Mouse (Mus musculus): ENCODE data around the gene Amhr2.

The Amhr2 gene

DNA sequence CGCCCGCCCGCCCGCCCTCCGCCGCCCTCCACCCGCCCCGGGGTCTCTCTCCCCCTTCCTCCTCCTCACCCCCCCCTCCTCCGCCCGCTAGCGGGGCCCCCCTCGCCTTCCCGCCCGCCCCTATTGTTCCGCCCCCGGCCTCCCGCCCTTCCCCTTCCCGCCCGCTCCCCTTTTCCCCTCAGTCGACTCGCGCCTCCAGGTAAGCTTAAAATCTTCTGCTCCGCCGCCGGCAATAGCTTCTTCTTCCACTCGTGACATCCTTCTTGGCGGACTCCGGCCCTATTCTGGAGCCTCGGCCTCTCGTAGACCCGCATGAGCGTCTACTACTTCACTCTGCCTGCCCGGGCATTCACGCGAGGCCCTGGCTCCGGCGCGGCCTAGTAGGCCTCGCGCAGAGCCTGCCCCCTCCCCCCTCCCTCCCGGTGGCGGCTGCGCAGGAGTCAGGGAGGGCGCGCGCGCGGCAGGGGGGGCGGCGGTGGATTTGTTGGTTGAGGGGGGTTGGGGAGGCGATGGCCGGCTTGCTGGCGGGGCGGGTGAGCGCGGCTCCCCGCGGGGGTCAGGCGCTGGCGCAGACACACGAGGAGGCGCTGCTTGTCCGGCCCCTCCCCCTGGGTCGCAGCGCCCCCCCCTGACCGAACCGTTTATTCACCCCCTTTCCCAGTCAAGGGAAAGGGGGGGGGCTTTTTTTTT is 25.6 kb downstream of the Amhr2 start:
- peak; percentile 74 for DNase-seq (ENCODE audit: low read depth, low spot score)

DNA sequence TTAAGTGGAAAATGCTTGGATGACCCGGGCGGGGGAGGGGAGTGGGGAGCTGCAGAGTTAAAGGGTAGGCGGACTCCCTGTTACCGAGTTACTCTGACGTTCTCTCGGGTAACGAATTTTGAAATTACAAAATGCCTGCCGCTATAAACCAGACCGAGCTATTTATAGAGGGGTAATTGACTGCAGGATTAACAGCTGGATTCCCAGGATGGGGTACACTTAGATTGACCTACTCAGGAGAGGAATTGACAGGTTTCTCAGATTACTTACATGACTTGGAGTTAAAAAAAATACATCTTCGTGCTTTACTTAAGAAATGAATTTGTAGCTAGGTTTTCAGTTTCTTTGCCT is 26.1 kb downstream of the Amhr2 start:
- no peak for DNase-seq (ENCODE audit: low read depth, low spot score)

DNA sequence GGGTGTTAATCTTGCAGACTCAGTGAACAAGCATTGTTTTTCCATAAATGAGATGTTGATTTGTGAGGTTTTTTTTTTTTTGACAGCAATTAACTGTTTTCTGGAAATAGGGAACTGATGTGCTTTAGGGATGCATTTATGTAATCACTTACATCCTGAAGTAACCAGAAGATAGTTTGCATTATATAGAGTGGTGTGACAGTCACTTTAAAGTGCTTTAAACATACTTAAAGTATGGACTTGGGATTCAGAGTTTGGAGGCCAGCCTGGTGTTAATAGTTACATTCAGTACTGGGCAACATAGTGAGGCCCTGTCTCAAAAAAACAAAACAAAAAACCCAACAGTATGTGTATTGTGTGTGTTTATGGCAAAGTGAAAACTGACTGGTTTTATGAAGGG is 26.6 kb downstream of the Amhr2 start:
- no peak for DNase-seq (ENCODE audit: low read depth, low spot score)

DNA sequence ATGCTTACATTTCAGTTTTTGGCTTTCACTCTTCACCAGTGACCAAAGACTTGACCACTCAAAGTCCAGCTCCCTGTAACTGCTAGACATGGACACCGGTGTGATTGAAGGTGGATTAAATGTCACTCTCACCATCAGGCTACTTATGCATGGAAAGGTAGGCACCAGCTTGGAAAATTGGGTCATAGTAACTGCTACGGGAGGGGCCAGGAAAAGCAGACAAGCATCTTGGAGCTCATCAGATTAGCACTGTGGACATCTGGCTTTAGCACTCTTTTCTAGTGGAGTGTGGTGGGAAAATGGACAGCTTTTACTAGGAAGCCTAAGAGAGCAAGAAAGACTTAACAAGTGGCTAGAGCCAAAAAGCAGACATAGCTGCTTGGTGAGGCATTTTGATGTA is 28.1 kb downstream of the Amhr2 start:
- DNase-seq (ENCODE audit: low read depth, low spot score), result no peak

DNA sequence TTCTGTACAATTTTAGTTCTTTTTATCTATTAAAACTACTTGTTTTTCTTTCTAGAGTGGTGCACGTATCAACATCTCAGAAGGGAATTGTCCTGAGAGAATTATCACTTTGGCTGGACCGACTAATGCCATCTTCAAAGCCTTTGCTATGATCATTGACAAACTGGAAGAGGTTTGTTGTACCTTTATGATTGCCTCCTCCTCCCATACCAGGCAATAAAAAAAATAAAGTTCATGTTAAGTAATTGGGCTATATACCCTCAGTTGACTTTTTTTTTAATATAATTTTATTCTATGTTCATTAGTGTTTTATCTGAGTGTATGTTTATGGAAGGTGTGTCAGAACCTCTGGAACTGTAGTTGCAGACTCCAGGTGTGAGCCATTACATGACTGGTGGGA is 29.4 kb downstream of the Amhr2 start:
- no peak for DNase-seq (ENCODE audit: low read depth, low spot score)

DNA sequence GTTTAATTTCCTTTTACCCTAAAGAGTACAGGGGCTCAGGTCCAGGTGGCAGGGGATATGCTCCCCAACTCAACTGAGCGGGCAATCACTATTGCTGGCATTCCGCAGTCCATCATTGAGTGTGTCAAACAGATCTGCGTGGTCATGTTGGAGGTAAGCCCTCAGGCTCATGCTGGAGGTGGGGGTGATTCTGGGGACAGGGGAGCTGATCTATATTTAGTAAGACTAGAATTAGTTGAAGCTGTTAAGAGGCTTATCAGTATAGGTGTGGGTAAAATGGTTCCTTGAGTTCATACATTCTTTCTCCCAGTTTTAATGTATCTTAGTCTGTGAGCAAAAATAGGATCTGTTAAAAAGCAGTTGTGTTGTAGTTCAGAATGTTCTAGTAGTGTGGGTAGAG is 38.0 kb downstream of the Amhr2 start:
- DNase-seq (ENCODE audit: low read depth, low spot score), result no peak

DNA sequence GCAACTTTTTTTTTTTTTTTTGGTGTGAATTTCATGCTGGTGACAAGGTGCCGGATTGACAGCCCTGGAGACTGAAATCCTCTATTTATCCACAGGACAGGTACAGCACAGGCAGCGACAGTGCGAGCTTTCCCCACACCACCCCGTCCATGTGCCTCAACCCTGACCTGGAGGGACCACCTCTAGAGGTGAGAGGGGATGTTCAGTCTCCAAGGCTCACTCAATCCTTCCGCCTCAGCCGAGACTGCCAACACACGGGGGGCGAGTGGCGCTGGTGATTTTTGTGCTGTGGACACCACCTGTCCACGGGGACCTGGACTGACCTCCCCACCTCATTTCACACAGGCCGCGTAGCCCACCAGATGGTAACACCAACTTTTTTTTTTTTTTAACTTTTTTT is 40.7 kb downstream of the Amhr2 start:
- DNase-seq (ENCODE audit: low read depth, low spot score), result no peak

DNA sequence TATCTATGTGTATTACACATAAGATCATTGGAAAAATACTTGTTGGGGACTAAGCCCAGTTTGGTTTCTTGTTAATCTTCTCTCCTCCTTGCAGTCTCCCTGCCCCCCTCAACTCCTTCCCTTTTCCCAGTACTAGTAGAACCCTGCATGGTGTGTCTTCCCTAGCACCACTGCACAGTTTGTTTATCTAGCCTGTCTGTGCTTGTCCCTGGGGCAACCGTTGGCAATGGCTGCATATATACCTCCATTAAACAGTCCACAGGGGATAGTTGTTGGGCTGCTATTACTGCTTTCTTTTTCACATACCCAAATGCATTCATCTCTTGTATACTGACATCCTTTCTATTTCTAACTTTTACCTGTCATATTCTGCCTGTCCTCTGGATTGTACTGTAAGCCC is 42.5 kb downstream of the Amhr2 start:
- no peak for DNase-seq (ENCODE audit: low read depth, low spot score)

DNA sequence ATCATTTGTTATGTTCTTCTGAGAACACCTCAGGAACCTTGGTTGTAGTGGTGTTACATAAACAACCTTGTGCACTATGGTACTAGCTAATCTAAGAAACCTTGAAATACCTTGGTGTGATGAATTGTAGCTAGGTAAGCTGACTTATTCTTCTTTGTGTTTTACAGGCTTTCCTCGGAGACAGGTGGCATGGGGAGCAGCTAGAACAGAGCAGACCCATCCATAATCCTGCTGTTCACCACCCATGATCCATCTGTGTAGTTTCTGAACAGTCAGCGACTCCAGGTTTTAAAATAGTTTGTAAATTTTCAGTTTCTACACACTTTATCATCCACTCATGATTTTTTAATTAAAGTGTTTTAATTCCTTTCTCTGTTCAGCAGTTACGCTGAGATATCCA is 53.2 kb downstream of the Amhr2 start:
- DNase-seq (ENCODE audit: low read depth, low spot score), result no peak

DNA sequence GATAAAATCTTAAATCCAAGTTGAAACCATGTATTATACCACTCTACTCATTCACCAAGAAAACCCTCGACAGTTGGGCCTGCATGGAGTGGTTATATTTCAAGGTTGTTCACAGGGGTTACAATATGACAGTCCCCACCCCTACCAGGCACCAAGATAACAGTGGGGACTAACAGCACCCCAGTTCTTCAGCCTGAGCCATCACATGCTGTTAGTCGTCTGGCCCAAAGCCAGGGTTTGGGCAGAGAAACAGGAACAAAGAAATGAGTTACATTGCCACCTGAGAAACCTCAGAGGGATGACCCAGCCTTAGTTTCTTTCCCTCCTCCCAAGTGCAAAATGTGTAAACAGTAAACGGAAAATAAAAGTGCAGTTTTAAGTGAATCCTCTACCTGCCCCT is 54.2 kb downstream of the Amhr2 start:
- no peak for DNase-seq (ENCODE audit: low read depth, low spot score)

DNA sequence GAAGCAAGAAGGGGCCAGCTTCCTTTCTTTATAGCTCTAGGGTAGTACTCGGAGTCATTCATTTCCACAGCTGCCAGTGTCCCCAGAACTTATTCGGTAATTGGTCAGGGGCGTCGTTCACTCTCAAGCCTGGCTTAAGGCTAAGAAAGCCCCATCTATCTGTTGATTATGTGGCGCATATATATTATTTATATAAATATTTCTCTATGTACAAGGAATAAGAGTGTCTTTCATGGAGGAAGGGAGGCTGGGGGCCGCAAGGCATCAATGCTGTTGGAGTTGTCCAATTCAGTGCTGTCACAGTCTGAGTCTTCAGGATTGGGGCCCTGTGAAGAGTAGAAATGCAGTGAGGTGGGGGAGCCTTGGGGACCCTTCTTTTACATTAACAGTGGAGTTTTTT is 54.7 kb downstream of the Amhr2 start:
- DNase-seq (ENCODE audit: low read depth, low spot score), result no peak

DNA sequence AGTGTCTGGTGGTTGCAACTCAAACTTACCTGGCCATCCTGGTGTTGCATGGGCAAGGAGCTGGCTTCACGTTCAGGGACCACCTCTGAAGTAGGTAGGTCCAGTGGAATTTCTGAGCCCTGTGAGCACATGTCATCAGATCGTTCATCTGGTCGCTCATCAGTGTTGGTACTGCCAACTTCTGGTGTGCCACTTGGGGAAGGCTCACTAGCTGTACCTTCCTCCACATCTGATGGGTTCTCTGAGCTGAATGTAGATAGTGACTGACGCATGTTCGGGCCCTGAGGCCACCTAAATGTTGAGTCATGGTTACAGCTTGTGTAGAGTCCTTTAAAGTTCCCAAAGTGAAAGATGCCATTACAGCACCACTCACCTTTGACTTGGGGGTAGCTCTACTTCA is 55.3 kb downstream of the Amhr2 start:
- no peak for DNase-seq (ENCODE audit: low read depth, low spot score)

DNA sequence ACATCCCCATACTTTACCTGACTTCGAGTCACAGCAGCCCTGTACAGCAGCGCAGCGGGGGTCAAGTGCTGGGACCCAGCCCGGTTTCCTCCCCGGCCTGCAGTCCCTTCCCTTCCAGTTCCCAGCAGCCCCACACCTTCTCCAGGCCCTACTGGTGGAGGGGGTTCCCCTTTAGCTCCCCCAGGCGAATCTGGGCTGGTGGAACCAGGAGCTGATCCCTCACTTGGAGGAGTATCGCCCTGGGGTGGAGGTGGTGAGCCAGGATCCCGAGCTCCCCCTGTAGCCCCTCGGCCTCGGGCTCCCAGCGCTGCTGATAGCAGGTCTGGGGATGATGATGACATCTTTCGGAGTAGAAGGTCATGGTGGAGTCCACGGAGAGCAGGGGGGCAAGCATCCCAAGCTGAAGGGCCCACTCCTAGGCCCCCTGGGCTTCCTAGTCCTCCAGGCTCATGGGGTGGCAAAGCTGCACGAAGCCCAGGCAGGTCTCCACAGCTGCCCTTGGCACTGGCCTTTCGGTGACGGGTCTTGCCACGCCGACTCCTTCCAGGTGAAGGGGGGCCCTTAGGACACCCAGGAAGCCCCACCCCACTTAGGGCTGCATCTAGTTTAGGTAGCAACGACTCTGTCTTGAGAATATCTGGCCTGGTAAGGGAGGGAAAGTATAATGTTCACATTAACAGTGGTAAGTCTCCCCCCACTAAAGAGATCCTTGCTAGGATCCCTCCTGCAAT is 56.1 kb downstream of the Amhr2 start:
- no peak for DNase-seq (ENCODE audit: low read depth, low spot score)

DNA sequence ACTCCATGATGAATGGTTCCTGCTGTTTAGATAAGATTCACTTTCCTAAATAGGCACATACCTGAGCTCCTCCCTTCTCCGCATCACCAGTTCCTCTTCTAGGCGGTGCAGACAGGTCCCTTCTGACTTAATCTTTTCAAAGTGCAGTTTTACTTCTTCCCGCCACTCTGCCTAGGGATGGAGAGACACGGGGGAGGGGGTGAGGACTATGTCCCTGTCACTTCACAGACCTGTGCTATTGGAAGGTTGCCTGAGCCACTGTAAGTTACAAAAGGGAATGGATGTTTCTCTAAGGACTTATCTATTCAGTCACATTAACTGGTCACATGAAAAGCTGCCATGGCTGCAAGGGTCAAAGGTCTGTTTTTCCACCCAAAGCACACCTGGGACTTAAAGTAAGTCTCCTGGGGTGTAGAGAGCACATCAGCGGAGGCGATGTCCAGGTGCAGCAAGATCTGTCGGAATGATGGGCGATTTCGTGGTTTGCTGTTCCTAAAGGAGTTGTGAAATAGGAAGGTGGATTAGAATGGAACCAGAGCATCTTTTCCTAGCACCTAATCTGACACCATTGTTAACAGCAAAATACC is 57.2 kb downstream of the Amhr2 start:
- no peak for DNase-seq (ENCODE audit: low read depth, low spot score)

DNA sequence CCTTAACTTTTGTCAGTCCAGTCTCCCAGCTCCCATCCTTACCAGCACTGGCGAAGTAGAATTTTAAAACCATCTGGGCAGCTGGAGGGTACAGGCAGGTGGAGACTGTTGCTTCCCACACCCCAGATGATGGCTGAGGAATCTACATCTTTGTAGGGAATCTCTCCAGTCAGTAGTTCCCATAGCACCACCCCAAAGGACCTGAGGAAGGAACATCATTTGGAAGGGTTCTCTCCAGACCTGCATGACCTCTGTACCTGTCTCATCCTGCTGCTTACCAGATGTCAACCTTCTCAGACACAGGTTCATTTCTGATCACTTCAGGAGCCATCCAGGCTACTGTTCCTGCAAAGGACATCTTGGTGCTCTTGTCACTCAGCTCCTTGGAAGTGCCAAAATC is 58.3 kb downstream of the Amhr2 start, which contains the start of gene Gm10337:
Gene Gm10337 (plus strand): TSS at position 276 of the 400 bp plus-strand sequence.
- DNase-seq (ENCODE audit: low read depth, low spot score), result no peak

Data from 3T3-L1 (cell line).